ENCODE assay signal across 12 mouse cellular contexts in the genomic region with DNA sequence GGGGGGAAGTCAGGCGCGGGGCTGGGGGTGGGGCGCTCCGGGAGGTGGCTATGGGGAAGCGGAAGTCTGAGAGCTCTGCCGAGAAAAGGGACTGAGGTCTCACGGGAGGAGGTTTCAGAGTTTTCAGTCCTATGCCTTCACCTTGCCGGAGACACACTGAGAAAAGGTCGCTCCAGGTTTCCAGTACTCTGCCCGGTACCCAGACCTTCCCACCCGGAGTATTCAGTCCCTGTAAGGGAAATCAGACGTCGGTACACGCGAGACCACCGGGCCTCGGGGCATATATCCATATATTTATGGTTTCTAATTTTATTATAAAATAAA. TPM values are rescaled to one million over a fixed set of nuclear protein-coding genes. Genes with fewer than 3 reads are reported as not detected.
A peak's percentile ranks its signal among the peaks of the same experiment; 100 is the strongest.
DNase-seq lines count a peak whose midpoint lies in the region; ATAC-seq and TF ChIP-seq lines count a peak whose summit lies in the region.
"Had no signal": no experiment of that assay in that cellular context is flagged by ENCODE, and none has a peak within 500 bp of the region (broad histone marks: within the 10 kb centered on the region; RNA-seq: fewer than 3 reads in every experiment).

No protein-coding gene starts in this region.

- H3K27ac ChIP-seq in forebrain, embryonic 11.5 days (ENCODE audit: low read depth, low read length) = no peak overlapping the region
- H3K27ac ChIP-seq in forebrain, postnatal 0 days (ENCODE audit: low read depth, low read length) = no peak overlapping the region
- H3K27ac ChIP-seq in liver, embryonic 11.5 days (ENCODE audit: low read depth, low read length) = no peak overlapping the region
- no peak overlapping the region for H3K27ac ChIP-seq in embryonic fibroblast, embryonic 13.5 days (ENCODE audit: insufficient read depth, low read length)
- peak overlapping the region; percentile 27; the same call in 1 of the 2 replicates for H3K27ac ChIP-seq in stomach, embryonic 14.5 days (ENCODE audit: low read length)
- H3K27ac ChIP-seq: layer of hippocampus, adult 2 months; lung, embryonic 15.5 days had no signal

- TF ChIP-seq POLR2A in embryonic fibroblast, embryonic 13.5 days (IDR thresholded peaks at IDR 0.05; ENCODE audit: low read depth, low read length) = no peak

- no peak for TF ChIP-seq CTCF in forebrain, postnatal 0 days (IDR thresholded peaks at IDR 0.05; ENCODE audit: low read depth)
- no peak for TF ChIP-seq CTCF in embryonic fibroblast, embryonic 13.5 days (IDR thresholded peaks at IDR 0.05; ENCODE audit: borderline replicate concordance, insufficient read depth, low read length)

- H3K27me3 ChIP-seq in forebrain, embryonic 11.5 days (ENCODE audit: control insufficient read depth, insufficient read depth, low read length) = peaks cover 91% of the 10 kb centered on the region
- peaks cover 81% of the 10 kb centered on the region for H3K27me3 ChIP-seq in forebrain, postnatal 0 days (ENCODE audit: insufficient read depth, low read length)
- peaks cover 99% of the 10 kb centered on the region for H3K27me3 ChIP-seq in liver, embryonic 11.5 days (replicated peaks; ENCODE audit: control insufficient read depth, insufficient read depth, low read length)
- peaks cover 29% of the 10 kb centered on the region; the same call in 1 of the 2 replicates for H3K27me3 ChIP-seq in stomach, embryonic 14.5 days (ENCODE audit: control insufficient read depth, insufficient read depth, low read length)

- H3K4me1 ChIP-seq in forebrain, embryonic 11.5 days (replicated peaks; ENCODE audit: control insufficient read depth, insufficient read depth, low read length) = peaks cover 14% of the 10 kb centered on the region
- H3K4me1 ChIP-seq in forebrain, postnatal 0 days (ENCODE audit: insufficient read depth) = no peaks in the 10 kb centered on the region
- peaks cover 5% of the 10 kb centered on the region for H3K4me1 ChIP-seq in liver, embryonic 11.5 days (replicated peaks; ENCODE audit: control insufficient read depth, insufficient read depth, low read length)
- H3K4me1 ChIP-seq in embryonic fibroblast, embryonic 13.5 days (ENCODE audit: control insufficient read depth, insufficient read depth, low read length) = no peaks in the 10 kb centered on the region
- H3K4me1 ChIP-seq in stomach, embryonic 14.5 days (ENCODE audit: control insufficient read depth, insufficient read depth, low read length) = peaks cover 9% of the 10 kb centered on the region

- 1% methylated on average over 17 of the region's 17 CpGs for WGBS in forebrain, embryonic 11.5 days
- under 1% methylated on average over 17 of the region's 17 CpGs for WGBS in forebrain, postnatal 0 days
- WGBS in liver, embryonic 11.5 days = under 1% methylated on average over 17 of the region's 17 CpGs
- WGBS in stomach, embryonic 14.5 days = 3% methylated on average over 17 of the region's 17 CpGs

- peak overlapping the region; percentile 3; the same call in 1 of the 2 replicates for H3K4me3 ChIP-seq in forebrain, embryonic 11.5 days (ENCODE audit: low read depth, low read length)
- no peak overlapping the region for H3K4me3 ChIP-seq in forebrain, postnatal 0 days (ENCODE audit: low read depth, low read length)
- no peak overlapping the region for H3K4me3 ChIP-seq in liver, embryonic 11.5 days (ENCODE audit: low read depth, low read length)
- peak overlapping the region; percentile 20; the same call in 1 of the 2 replicates for H3K4me3 ChIP-seq in embryonic fibroblast, embryonic 13.5 days (ENCODE audit: insufficient read depth, low read length)
- peak overlapping the region; percentile 44 for H3K4me3 ChIP-seq in stomach, embryonic 14.5 days (ENCODE audit: low read depth, low read length)
- H3K4me3 ChIP-seq: layer of hippocampus, adult 2 months; lung, embryonic 15.5 days had no signal

- H3K9ac ChIP-seq in forebrain, embryonic 11.5 days (ENCODE audit: low read length) = no peak overlapping the region
- no peak overlapping the region for H3K9ac ChIP-seq in forebrain, postnatal 0 days
- H3K9ac ChIP-seq in liver, embryonic 11.5 days (ENCODE audit: low read depth, low read length) = no peak overlapping the region
- H3K9ac ChIP-seq in stomach, embryonic 14.5 days (replicated peaks; ENCODE audit: low read depth, low read length) = peak overlapping the region; percentile 64; the same call in 1 of the 2 replicates
- H3K9ac ChIP-seq: lung, embryonic 15.5 days had no signal

- no peaks in the 10 kb centered on the region for H3K36me3 ChIP-seq in forebrain, embryonic 11.5 days (ENCODE audit: control insufficient read depth, insufficient read depth, low read length)
- H3K36me3 ChIP-seq in forebrain, postnatal 0 days (ENCODE audit: insufficient read depth) = no peaks in the 10 kb centered on the region
- H3K36me3 ChIP-seq in liver, embryonic 11.5 days (ENCODE audit: control insufficient read depth, insufficient read depth, low read length) = no peaks in the 10 kb centered on the region
- no peaks in the 10 kb centered on the region for H3K36me3 ChIP-seq in stomach, embryonic 14.5 days (ENCODE audit: control insufficient read depth, insufficient read depth, low read length)
- H3K36me3 ChIP-seq: lung, embryonic 15.5 days had no signal

- no peak for DNase-seq in forebrain, embryonic 11.5 days (ENCODE audit: low spot score)
- no peak for DNase-seq in forebrain, postnatal 0 days
- no peak for DNase-seq in liver, embryonic 11.5 days (ENCODE audit: low spot score)
- DNase-seq in liver = no peak
- no peak for DNase-seq in B cell, adult 2 months
- DNase-seq in cerebellum, adult 9-10 months = no peak

- no peak overlapping the region for H3K4me2 ChIP-seq in forebrain, embryonic 11.5 days (ENCODE audit: low read depth, low read length, severe bottlenecking)
- no peak overlapping the region for H3K4me2 ChIP-seq in forebrain, postnatal 0 days (ENCODE audit: low read depth)
- H3K4me2 ChIP-seq in liver, embryonic 11.5 days = peak overlapping the region; percentile 10
- peak overlapping the region; percentile 76 for H3K4me2 ChIP-seq in stomach, embryonic 14.5 days (replicated peaks; ENCODE audit: low read depth, low read length)
- H3K4me2 ChIP-seq: lung, embryonic 15.5 days had no signal

- H3K9me3 ChIP-seq in forebrain, embryonic 11.5 days (ENCODE audit: control insufficient read depth, low read length) = no peaks in the 10 kb centered on the region
- H3K9me3 ChIP-seq in forebrain, postnatal 0 days (ENCODE audit: low read length) = 0 out of 2 replicates have a peak, but pooled peaks cover 5% of the 10 kb centered on the region
- H3K9me3 ChIP-seq in liver, embryonic 11.5 days (ENCODE audit: control insufficient read depth, low read length) = no peaks in the 10 kb centered on the region
- no peaks in the 10 kb centered on the region for H3K9me3 ChIP-seq in stomach, embryonic 14.5 days (ENCODE audit: control insufficient read depth, low read depth, low read length)
- H3K9me3 ChIP-seq: lung, embryonic 15.5 days had no signal

- ATAC-seq in forebrain, embryonic 11.5 days (replicated peaks; ENCODE audit: low FRiP score) = no peak
- no peak for ATAC-seq in forebrain, postnatal 0 days
- no peak for ATAC-seq in liver, embryonic 11.5 days (replicated peaks; ENCODE audit: low FRiP score)
- ATAC-seq in stomach, embryonic 14.5 days (ENCODE audit: insufficient number of reproducible peaks, insufficient read depth, low FRiP score, low read depth) = no peak

RNA-seq across cellular contexts. Expression of a gene that starts 4.1 kb away (rescaled TPM):
- polyA plus RNA-seq in forebrain, embryonic 11.5 days (2014; fragmentation: Nextera tagmentation; extraction: Ambion mirVana) = 12.5 and 12.6 TPM in 2 replicates
- total RNA-seq in forebrain, postnatal 0 days (2014; rRNA removed) = 0.92 and 1.1 TPM in 2 replicates
- polyA plus RNA-seq in forebrain, postnatal 0 days (2015; fragmentation: Nextera tagmentation; extraction: Ambion mirVana) = 0.39 and 0.70 TPM in 2 replicates
- 0.69 and 1.0 TPM in 2 replicates for polyA plus RNA-seq in liver, embryonic 11.5 days (2014; fragmentation: Nextera tagmentation; extraction: Ambion mirVana)
- polyA plus RNA-seq in embryonic fibroblast, embryonic 13.5 days (2011; ENCODE audit: insufficient read length, low read depth, missing spikeins) = 5.0 and 8.9 TPM in 2 replicates
- polyA plus RNA-seq in stomach, embryonic 14.5 days (2014; fragmentation: Nextera tagmentation; extraction: Ambion mirVana) = 7.6 and 8.9 TPM in 2 replicates
- total RNA-seq: hematopoietic stem cell, adult 5-6 weeks had no signal
- polyA plus RNA-seq: C2C12 had no signal

Comparison
In these comparisons a context has a peak if more than half of its experiments do, and no peak if none do; other contexts are left out.
1. H3K4me3 ChIP-seq: peak in forebrain, embryonic 11.5 days (single experiment), embryonic fibroblast, embryonic 13.5 days (single experiment) and stomach, embryonic 14.5 days (single experiment); none in forebrain, postnatal 0 days (single experiment) and liver, embryonic 11.5 days (single experiment).
2. H3K4me2 ChIP-seq: peak in liver, embryonic 11.5 days (single experiment) and stomach, embryonic 14.5 days (single experiment); none in forebrain, embryonic 11.5 days (single experiment) and forebrain, postnatal 0 days (single experiment).